Mouse (Mus musculus): ENCODE results near the gene Fsd1. TPM values are rescaled to one million over a fixed set of nuclear protein-coding genes. Genes with fewer than 3 reads are reported as not detected.
"Not testable (repeated sequence)": the region's sequence is repeated elsewhere in the genome, so short reads cannot be mapped to it uniquely, and the experiment has no call there.

The Fsd1 gene
- under 1 TPM in 1 of 2 experiments, not detected in 1; 0.74 TPM for total RNA-seq (2021)
- long read RNA-seq, experiment 1, partial matches to known transcripts, result 0 of 1 reads
- long read RNA-seq, experiment 1, other reads (novel, unspliced or antisense), result 0 of 1 reads
- long read RNA-seq, experiment 2, result 0 reads

- intact Hi-C loops (cut with DNase I), result no loop called here
- peak; percentile 61 to 63 for DNase-seq
These were observed at the start of gene Fsd1 for GRCm38 (mm10) chr17:55986030-55986961. TSS of gene Fsd1 (plus strand) at chr17:55986509.

GRCm38 (mm10) chr17:55944387-55944865, 41.9 kb upstream of the Fsd1 start:
- intact Hi-C loops (cut with DNase I), result loop anchor here (5.0 kb wide), 1 partner anchor 52 kb away; the partner anchor contains the start of gene Zfp959

GRCm38 (mm10) chr17:55944866-55945682, 41.2 kb upstream of the Fsd1 start:
- peak; percentile 90 to 91 for DNase-seq
- intact Hi-C loops (cut with DNase I), result loop anchor here (5.0 kb wide), 1 partner anchor 53 kb away; the partner anchor contains the start of gene Zfp959

More at GRCm38 (mm10) chr17:55944387-55944865, 41.9 kb upstream of the Fsd1 start:
- not testable (repeated sequence) for DNase-seq

GRCm38 (mm10) chr17:55945696-55946095, 40.6 kb upstream of the Fsd1 start:
- intact Hi-C loops (cut with DNase I), result no loop called here
- no peak for DNase-seq

- intact Hi-C loops (cut with DNase I), result no loop called here
- DNase-seq, result no peak
These were observed 37.7 kb upstream of the Fsd1 start for GRCm38 (mm10) chr17:55948647-55949046.

DNA sequence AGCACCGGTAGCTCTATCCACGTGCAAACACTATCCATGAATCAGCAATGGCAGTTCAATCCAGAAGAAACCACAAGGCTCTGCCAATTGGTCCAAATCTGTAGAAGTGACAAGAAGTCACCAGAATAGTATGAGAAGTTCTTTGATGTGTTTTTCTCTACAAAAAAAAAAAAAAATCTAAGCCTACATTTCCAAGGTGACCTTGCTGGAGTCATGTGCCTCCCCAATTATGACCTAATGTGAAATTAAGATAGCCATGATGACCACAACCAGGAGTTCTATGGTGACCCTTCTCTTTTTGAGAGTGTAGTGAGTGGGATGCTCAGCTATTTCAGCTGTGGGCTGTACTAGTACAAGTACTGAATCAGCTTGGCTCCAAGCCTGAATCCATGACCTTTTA, 36.9 kb upstream of the Fsd1 start, which contains the start of gene Zfp119b:
Gene Zfp119b, minus strand, starts transcription at position 101 of the 400 bp plus-strand sequence.
- intact Hi-C loops (cut with DNase I), result no loop called here
- no peak for DNase-seq

- intact Hi-C loops (cut with DNase I), result loop anchor here (10.0 kb wide), 2 partner anchors 246 to 304 kb away; partner anchors contain the start of gene Fem1a
- no peak for DNase-seq
These were observed 35.7 kb upstream of the Fsd1 start for GRCm38 (mm10) chr17:55950601-55951000.

DNA sequence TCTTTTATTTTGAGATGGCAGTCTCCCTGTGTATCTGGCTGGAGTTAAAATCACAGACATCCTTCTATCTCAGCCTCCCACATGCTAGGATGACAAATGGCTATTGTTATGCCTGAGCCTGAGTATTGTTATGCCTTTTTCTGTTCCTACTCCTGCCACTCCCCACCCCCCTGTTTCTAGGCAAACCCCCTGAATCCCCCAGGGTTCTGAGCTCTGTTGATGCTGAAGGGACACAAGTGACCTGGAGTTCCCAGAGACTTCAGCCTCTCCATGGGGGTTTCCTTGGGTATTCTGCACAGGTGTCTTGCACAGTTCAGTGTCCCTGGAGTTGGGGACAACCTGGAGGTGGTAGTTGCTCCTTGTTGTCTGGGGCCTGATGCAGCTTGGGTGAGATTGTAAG, 34.3 kb upstream of the Fsd1 start:
- intact Hi-C loops (cut with DNase I), result loop anchor here (10.0 kb wide), 2 partner anchors 247 to 303 kb away; partner anchors contain the start of gene Fem1a
- DNase-seq, result no peak

DNA sequence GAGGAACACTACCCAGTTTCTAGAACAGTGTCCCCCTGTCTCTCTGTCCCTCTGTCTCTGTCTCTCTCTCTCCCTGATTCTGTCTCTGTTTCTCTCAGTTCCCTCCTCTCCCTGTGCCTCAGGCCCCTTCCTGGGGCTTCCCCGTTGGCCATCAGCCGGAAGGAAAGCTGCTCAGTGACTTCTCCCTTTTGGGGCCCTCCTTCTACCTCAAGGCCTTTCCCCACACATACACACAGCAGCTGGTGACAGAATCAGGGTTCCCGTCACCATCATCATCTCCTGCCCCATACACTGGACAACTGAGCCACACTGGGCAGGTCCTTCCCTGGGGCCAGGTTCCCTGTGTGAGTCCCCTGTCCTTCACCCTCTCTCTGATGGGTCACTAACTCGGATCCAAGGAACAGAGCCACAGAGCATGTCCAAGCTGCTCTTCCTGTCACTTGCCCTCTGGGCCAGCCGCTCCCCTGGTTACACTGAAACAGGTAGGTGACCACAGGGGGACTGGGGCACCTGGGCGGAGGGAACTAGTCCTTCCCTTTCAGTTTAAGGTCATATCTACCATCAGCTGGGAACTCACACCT, 33.8 kb upstream of the Fsd1 start, which contains the start of gene Ebi3:
Gene Ebi3, plus strand, starts transcription at position 194 of the 581 bp plus-strand sequence.
- DNase-seq, result no peak
- intact Hi-C loops (cut with DNase I), result loop anchor here (10.0 kb wide), 2 partner anchors 248 to 302 kb away; partner anchors contain the start of gene Fem1a

DNA sequence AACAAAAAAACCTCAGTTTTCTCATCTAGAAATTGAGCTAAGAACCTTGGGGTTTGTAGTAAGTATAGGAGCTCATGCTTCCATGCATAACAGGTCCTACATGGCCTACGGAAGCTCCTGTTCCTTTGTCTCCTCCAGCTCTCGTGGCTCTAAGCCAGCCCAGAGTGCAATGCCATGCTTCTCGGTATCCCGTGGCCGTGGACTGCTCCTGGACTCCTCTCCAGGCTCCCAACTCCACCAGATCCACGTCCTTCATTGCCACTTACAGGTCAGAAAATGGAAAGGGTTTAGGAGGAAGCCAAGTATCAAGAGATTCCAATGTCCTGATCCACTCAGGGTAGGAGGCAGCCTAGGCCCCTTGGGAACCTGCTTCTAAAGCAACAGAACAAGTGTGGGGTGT, 32.6 kb upstream of the Fsd1 start:
- intact Hi-C loops (cut with DNase I), result loop anchor here (10.0 kb wide), 2 partner anchors 249 to 301 kb away; partner anchors contain the start of gene Fem1a
- DNase-seq, result no peak

DNA sequence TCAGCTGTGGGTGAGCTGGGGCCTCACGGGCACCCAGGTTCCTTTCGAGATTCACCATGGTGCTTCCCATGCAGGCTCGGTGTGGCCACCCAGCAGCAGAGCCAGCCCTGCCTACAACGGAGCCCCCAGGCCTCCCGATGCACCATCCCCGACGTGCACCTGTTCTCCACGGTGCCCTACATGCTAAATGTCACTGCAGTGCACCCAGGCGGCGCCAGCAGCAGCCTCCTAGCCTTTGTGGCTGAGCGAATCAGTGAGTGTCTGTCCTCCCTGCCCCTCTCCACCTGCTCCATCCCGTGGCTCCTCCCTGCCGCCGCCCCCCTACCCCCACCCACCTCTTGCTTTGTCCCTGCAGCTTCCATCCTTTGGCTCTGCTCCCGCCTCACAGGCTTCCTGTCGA, 32.1 kb upstream of the Fsd1 start:
- intact Hi-C loops (cut with DNase I), result loop anchor here (10.0 kb wide), 2 partner anchors 249 to 301 kb away; partner anchors contain the start of gene Fem1a
- no peak for DNase-seq

DNA sequence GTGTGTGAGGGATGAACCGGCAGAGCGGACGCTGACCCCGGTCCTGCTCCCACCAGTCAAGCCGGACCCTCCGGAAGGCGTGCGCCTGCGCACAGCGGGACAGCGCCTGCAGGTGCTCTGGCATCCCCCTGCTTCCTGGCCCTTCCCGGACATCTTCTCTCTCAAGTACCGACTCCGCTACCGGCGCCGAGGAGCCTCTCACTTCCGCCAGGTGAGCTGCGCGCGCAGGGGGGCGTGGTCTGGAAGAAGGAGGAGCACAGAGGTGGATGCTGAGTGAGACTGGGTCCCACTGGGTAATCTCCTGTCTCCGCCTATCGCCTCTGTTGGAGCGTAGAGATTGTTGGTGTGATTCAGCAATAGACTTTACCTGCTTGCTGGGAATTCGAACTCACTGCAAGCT, 30.2 kb upstream of the Fsd1 start:
- peak; percentile 38 to 57 for DNase-seq
- intact Hi-C loops (cut with DNase I), result loop anchor here (2.0 to 10.0 kb wide), 3 partner anchors 55 to 299 kb away; partner anchors contain the start of gene Fem1a

DNA sequence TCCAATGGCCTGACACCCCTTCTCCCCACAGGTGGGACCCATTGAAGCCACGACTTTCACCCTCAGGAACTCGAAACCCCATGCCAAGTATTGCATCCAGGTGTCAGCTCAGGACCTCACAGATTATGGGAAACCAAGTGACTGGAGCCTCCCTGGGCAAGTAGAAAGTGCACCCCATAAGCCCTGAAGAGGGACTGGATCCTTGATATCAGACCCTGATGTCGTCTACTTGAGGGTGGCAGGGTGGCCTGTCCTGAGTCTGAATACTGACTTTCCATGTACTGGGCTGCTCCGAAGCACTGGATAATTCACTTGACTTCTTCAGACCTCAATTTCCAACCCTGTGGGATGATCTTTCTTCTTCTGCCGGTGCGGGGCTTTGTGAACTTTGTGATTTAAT, 29.7 kb upstream of the Fsd1 start:
- intact Hi-C loops (cut with DNase I), result loop anchor here (2.0 to 10.0 kb wide), 3 partner anchors 54 to 298 kb away; partner anchors contain the start of gene Fem1a
- no peak for DNase-seq

GRCm38 (mm10) chr17:55957168-55957567, 29.1 kb upstream of the Fsd1 start:
- peak; percentile 72 to 83 for DNase-seq
- intact Hi-C loops (cut with DNase I), result loop anchor here (2.0 to 10.0 kb wide), 3 partner anchors 54 to 298 kb away; partner anchors contain the start of gene Fem1a

DNA sequence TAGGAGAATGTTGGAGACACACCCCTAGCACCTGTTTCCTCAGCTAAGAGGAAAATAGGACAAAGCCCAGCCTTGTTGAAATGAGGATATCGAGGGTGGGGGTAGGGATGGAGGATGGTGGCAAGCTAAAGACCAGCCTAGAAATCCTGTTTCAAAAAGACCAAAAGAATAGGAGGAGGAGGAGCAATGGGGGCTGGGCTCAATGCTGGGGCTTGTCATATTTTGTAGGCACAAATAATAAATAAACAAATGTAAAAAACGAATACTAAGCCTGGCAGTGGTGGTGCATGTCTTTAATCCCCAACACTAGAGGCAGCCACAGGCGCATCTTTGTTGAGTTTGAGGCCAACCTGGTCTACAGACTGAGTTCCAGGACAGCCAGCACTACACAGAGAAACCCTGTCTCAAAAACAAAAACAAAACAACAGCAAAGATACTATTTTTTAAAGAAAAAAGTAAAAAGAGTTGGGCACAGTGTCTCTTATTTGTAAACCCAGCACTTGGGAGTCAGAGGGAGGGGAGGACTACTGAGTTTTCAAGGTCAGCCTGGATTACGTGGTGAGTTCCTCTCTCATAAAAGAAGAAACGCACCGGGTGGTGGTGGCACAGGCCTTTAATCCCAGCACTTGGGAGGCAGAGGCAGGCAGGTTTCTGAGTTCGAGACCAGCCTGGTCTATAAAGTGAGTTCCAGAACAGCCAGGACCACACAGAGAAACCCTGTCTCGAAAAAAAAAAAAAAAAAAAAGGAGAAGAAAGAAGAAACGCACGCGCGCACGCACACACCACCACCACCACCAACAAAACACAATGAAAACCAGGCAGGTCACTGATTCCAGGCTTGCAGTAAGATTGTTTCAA, 28.4 kb upstream of the Fsd1 start:
- intact Hi-C loops (cut with DNase I), result loop anchor here (2.0 to 10.0 kb wide), 3 partner anchors 53 to 297 kb away; partner anchors contain the start of gene Fem1a
- DNase-seq, result no peak

- intact Hi-C loops (cut with DNase I), result loop anchor here (10.0 kb wide), 2 partner anchors 254 to 296 kb away; partner anchors contain the start of gene Fem1a
- no peak for DNase-seq
These were observed 27.8 kb upstream of the Fsd1 start for GRCm38 (mm10) chr17:55958584-55958886.

DNA sequence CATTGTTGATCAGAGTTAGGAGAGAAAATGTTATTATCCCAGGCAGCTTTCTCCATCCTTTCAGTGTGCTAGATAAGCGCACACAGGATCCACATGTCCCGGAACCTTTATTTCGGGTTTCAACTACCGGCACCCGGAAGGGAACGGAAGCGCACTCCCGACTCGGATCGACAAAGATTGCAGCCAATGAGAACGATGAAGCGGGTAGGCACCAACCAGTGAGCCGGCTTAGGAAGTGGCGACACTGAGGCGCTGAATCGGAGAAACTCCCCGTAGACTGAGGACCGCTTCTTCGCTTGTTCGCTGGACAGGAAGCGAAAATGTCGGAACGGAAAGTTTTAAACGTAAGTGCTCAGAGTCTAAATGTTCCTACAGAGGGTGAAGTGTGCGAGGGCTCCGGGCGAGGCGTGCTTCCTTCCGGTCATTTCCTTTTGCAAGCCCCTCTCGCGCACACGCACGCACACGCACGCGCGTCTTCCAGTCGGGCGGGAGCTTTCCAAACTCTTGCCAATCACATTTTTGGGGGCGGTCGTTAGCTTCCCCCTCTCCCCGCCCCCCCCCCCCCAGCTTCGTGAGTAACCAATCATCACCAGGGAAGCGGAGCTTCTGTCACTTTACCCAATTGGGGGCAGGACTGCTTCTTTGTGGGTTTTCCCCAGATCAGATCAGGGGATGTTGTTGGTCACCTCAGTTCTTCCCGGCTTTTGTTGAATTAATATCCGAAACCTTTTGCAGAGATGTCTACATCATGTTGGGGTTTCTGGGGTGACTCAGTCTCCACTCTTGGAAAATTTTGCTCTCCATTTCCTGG, 27.2 kb upstream of the Fsd1 start, which contains the start of gene Yju2:
Gene Yju2, plus strand, starts transcription at position 182 of the 811 bp plus-strand sequence.
- peak; percentile 91 to 94 for DNase-seq
- intact Hi-C loops (cut with DNase I), result loop anchor here (10.0 kb wide), 2 partner anchors 254 to 296 kb away; partner anchors contain the start of gene Fem1a
